Mouse (Mus musculus) midbrain, embryonic 14.5 days (tissue): ENCODE results near the gene Fbxl15. TPM values are rescaled to one million over a fixed set of nuclear protein-coding genes. Genes with fewer than 3 reads are reported as not detected.

ENCODE experiments used
- ATAC-seq: fragments of 200-750 bp; cut with Nextera tagmentation; 2 replicates; pipeline ENCODE4 v1.8.0; 2017; ENCODE audit warnings: moderate number of reproducible peaks, moderate library complexity; ENCODE audit not compliant: low FRiP score, low TSS enrichment
- DNase-seq: peaks from one replicate; pipeline ENCODE4 v3.0.0-alpha.2; 2015
- H3K27ac ChIP-seq: fragments of 300-500 bp; sonication (generic); replicated peaks from 2 replicates; pipeline ENCODE4 v1.5.1; 2014; ENCODE audit warnings: mild to moderate bottlenecking, low read depth, low read length, moderate library complexity
- H3K27me3 ChIP-seq: fragments of 300-500 bp; sonication (generic); 2 replicates; pipeline ENCODE4 v1.6.1; 2014; ENCODE audit warnings: low read length, control low read depth, mixed read lengths; ENCODE audit not compliant: control insufficient read depth, insufficient read depth
- H3K36me3 ChIP-seq: fragments of 300-500 bp; sonication (generic); 2 replicates; pipeline ENCODE4 v1.6.1; 2014; ENCODE audit warnings: low read length, control low read depth; ENCODE audit not compliant: control insufficient read depth, insufficient read depth
- H3K4me1 ChIP-seq: fragments of 300-500 bp; sonication (generic); 2 replicates; pipeline ENCODE4 v1.6.1; 2014; ENCODE audit warnings: mild to moderate bottlenecking, antibody characterized with exemption, low read length, control low read depth; ENCODE audit not compliant: control insufficient read depth, insufficient read depth
- H3K4me2 ChIP-seq: fragments of 300-500 bp; sonication (generic); 2 replicates; pipeline ENCODE4 v1.6.1; 2014; ENCODE audit warnings: mild to moderate bottlenecking, low read length, moderate library complexity
- H3K4me3 ChIP-seq: fragments of 300-500 bp; sonication (generic); replicated peaks from 2 replicates; pipeline ENCODE4 v1.5.1; 2014; ENCODE audit warnings: low read depth, low read length
- H3K9ac ChIP-seq: fragments of 300-500 bp; sonication (generic); replicated peaks from 2 replicates; pipeline ENCODE4 v1.6.1; 2014; ENCODE audit warnings: mild to moderate bottlenecking, low read length, moderate library complexity
- H3K9me3 ChIP-seq: fragments of 300-500 bp; sonication (generic); 2 replicates; pipeline ENCODE4 v1.6.1; 2016; ENCODE audit warnings: low read length, control low read depth, mixed read lengths; ENCODE audit not compliant: control insufficient read depth
- WGBS: fragments of 180-500 bp; shearing (Covaris S2); extraction: QIAGEN DNeasy Blood & Tissue Kit; methylation state at CpG from one replicate; pipeline ENCODE4 v1.1.7; 2014; 5-methylcytosine and 5-hydroxymethylcytosine counted together
- polyA plus RNA-seq: library from polyadenylated mRNA; unstranded; fragments of >200 nt; fragmentation: Nextera tagmentation; extraction: Ambion mirVana; gene quantifications from 2 replicates; pipeline ENCODE4 v1.2.1, GENCODE M21; 2014

Fbxl15 gene
- polyA plus RNA-seq, 1 experiment from 2014 or later = 45.8 TPM

DNA sequence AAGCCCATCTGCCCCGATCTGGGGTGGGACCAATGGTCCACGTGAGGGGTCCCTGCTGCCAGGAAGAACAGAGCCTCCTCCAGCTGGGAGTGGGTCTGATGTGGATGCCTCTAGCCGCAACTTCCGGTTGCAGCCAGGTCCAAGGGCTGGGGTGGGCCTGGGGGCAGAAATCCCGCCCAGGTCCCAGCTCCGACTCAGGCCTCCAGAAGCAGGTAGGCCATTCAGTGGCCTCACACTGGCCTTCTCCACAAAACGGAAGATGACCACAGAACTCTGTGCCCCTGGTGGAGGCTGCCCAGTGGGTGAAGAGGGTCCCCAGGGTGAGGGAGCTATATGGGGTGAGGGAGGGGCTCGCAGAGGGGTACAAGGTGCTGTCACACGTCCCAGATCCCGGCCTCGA is 3.6 kb upstream of the Fbxl15 start:
- H3K27me3 ChIP-seq = 0 out of 2 replicates have a peak, but pooled peaks cover 6% of the 10 kb centered on the region
- H3K4me1 ChIP-seq = peaks cover 50% of the 10 kb centered on the region
- H3K27ac ChIP-seq = no peak overlapping the region
- DNase-seq (no peak), ATAC-seq (no peak)
- no peaks in the 10 kb centered on the region for H3K9me3 ChIP-seq
- 82% methylated on average over 11 of the region's 11 CpGs for WGBS
- peak overlapping the region; percentile 7; the same call in 1 of the 2 replicates for H3K9ac ChIP-seq
- no peak overlapping the region for H3K4me3 ChIP-seq
- H3K36me3 ChIP-seq = peaks cover 5% of the 10 kb centered on the region; the same call in 1 of the 2 replicates
- H3K4me2 ChIP-seq = peak overlapping the region; percentile 99

DNA sequence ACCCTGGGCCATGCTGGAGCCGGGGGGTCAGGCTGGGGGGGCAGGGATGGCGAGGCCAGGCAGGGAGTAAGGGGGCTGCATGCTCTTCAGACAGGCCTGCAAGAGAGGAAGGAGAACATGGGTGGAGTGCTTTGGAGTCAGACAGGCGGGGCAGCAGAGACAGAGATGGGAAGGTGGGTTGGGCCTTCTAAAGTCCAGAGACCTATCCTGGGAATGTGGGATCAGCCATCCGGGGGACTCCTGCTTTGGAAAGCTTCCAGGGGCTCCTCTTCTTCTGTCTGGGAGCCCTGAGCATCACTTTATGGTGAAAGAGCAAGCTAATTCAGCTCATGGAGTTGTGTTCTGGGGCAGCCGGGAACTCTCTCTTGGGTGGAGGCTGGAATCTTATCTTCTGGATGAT is 3.1 kb upstream of the Fbxl15 start:
- DNase-seq = no peak
- WGBS = 77% methylated on average over 5 of the region's 5 CpGs

DNA sequence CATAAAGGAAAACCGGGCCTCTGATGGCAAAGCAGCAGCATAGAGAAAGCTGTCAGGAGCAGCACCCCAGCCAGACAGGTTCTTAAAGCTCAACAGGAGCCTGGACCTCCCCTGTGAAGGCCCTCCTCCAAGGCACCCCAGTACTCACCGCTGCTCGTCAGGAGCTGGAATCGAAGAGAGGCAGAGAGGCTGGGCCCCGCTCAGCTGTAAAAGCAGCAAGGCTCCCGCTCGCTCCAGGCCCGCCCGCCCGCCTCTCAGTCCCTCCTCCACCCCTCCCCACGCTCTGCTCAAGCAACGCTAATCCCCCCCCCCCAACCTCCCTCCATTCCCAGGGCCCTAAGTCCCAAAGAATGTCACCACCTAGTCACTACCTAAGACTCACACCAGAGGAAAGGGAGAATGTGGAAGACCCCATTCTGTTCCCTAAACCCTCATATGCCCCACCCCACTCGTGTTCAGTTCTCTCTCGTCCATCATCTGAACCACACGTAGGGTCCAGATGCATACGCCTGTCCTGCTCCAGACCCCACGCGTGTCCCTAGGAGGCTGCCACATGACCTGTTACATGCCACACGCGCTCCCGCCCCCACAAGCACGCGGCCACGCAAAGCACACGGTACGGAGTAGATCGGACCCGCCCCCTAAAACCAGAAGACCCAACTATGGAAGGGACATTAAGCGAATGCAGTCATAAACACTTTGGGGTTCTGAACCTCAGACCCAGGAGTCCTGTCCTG is 1.8 kb upstream of the Fbxl15 start:
- H3K27ac ChIP-seq = peak overlapping the region; percentile 97
- H3K27me3 ChIP-seq = no peaks in the 10 kb centered on the region
- H3K36me3 ChIP-seq = peaks cover 16% of the 10 kb centered on the region
- peak overlapping the region; percentile 67 for H3K4me3 ChIP-seq
- ATAC-seq (no peak), DNase-seq (peak; percentile 72)
- H3K9me3 ChIP-seq = no peaks in the 10 kb centered on the region
- peak overlapping the region; percentile 99 for H3K4me2 ChIP-seq
- 3% methylated on average over 29 of the region's 29 CpGs for WGBS
- peak overlapping the region; percentile 38 for H3K9ac ChIP-seq
- H3K4me1 ChIP-seq = peaks cover 46% of the 10 kb centered on the region

More for the DNA sequence above, 3.1 kb upstream of the Fbxl15 start:
- Histone ChIP-seq H3K4me3 (peak overlapping the region; percentile 67), H3K4me1 (peaks cover 51% of the 10 kb centered on the region), H3K27me3 (0 out of 2 replicates have a peak, but pooled peaks cover 2% of the 10 kb centered on the region), H3K9me3 (no peaks in the 10 kb centered on the region), H3K4me2 (peak overlapping the region; percentile 99), H3K36me3 (peaks cover 5% of the 10 kb centered on the region; the same call in 1 of the 2 replicates), H3K27ac (no peak overlapping the region), H3K9ac (peak overlapping the region; percentile 7; the same call in 1 of the 2 replicates)
- no peak for ATAC-seq

DNA sequence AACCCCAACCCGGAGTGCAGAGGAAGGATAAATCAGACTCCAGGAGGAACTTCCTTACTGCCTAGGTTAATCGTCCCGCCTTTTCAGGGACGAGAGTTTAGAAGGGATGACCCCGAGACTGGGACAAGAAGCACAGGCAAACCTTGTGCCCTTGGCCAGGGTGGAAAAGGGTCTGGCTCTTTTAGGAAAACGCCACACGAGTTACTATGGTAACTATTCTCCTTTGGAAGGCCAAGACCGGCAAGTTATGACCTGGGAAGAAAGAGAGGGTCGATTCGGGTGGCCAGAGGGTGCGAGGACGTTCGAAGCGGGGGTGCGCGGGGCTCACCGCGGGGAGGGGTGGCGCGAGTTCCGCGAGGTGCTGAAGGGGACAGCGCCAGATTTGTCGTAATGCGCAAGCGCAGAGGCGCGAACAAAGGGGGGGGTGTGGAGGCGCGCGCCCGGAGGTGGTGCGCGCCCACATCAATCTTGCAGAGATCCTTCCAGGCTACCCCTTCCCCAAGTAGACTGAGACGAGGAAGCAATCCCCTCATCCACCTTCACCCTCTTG is 1.2 kb upstream of the Fbxl15 start, which contains the start of gene Psd:
Psd (minus strand) TSS at position 401 of the 550 bp plus-strand sequence.
- H3K4me1 ChIP-seq = peaks cover 40% of the 10 kb centered on the region
- H3K9ac ChIP-seq = peak within 1 kb of the TSS; percentile 61
- H3K36me3 ChIP-seq = peaks cover 23% of the 10 kb centered on the region
- no peak for ATAC-seq
- H3K4me3 ChIP-seq = peak within 1 kb of the TSS; percentile 67
- H3K4me2 ChIP-seq = peak within 1 kb of the TSS; percentile 99
- H3K27ac ChIP-seq = peak within 1 kb of the TSS; percentile 97
- no peaks in the 10 kb centered on the region for H3K9me3 ChIP-seq
- DNase-seq = peak; percentile 90
- WGBS = 1% methylated on average over 35 of the region's 35 CpGs
- H3K27me3 ChIP-seq = no peaks in the 10 kb centered on the region

GRCm38 (mm10) chr19:46327531-46328064 is 386 bp upstream of the Fbxl15 start:
- H3K4me1 ChIP-seq = peaks cover 32% of the 10 kb centered on the region
- no peaks in the 10 kb centered on the region for H3K9me3 ChIP-seq
- no peaks in the 10 kb centered on the region for H3K27me3 ChIP-seq
- peak overlapping the region; percentile 97 for H3K27ac ChIP-seq
- H3K4me2 ChIP-seq = peak overlapping the region; percentile 99
- ATAC-seq (no peak), DNase-seq (no peak)
- H3K36me3 ChIP-seq = peaks cover 31% of the 10 kb centered on the region
- 29% methylated on average over 14 of the region's 14 CpGs for WGBS
- H3K9ac ChIP-seq = peak overlapping the region; percentile 61
- peak overlapping the region; percentile 67 for H3K4me3 ChIP-seq

- Histone ChIP-seq H3K4me3 (peak overlapping the region; percentile 67), H3K27me3 (no peaks in the 10 kb centered on the region), H3K36me3 (peaks cover 28% of the 10 kb centered on the region), H3K4me2 (peak overlapping the region; percentile 99), H3K27ac (peak overlapping the region; percentile 97), H3K9ac (peak overlapping the region; percentile 61), H3K4me1 (peaks cover 25% of the 10 kb centered on the region), H3K9me3 (no peaks in the 10 kb centered on the region)
- 2% methylated on average over 54 of the region's 54 CpGs for WGBS
- ATAC-seq (no peak; the same call in 1 of the 2 replicates), DNase-seq (no peak)
Measured at GRCm38 (mm10) chr19:46329031-46329641, 1.2 kb downstream of the Fbxl15 start.

GRCm38 (mm10) chr19:46329951-46330350 is 2.0 kb downstream of the Fbxl15 start:
- H3K9ac ChIP-seq = no peak overlapping the region
- peak overlapping the region; percentile 99 for H3K4me2 ChIP-seq
- H3K9me3 ChIP-seq = no peaks in the 10 kb centered on the region
- H3K4me3 ChIP-seq = peak overlapping the region; percentile 67; the same call in 1 of the 2 replicates
- H3K27ac ChIP-seq = no peak overlapping the region
- WGBS = 5% methylated on average over 16 of the region's 16 CpGs
- DNase-seq (peak; percentile 86), ATAC-seq (no peak)
- H3K27me3 ChIP-seq = no peaks in the 10 kb centered on the region
- peaks cover 22% of the 10 kb centered on the region for H3K4me1 ChIP-seq
- H3K36me3 ChIP-seq = peaks cover 28% of the 10 kb centered on the region

DNA sequence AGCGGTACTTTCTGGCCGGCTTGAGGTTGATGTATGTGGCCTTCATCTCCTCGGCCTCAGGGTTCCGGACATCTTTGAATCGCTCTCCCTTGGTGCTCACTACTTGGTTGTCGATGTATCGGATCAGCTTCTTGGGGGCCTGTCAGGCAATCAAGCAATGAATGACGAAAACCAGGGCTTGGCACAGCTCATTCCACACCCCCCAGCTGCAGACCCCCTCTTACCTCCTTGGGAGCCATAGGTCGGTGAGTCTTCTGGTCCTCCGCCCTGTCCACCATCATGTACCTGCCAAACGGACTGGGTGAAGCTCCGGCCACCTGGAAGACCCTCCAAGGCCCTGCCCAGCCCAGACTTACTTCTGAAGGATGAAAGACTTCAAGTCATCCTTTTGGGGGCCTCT is 2.7 kb downstream of the Fbxl15 start:
- no peak overlapping the region for H3K27ac ChIP-seq
- H3K9ac ChIP-seq = no peak overlapping the region
- H3K4me2 ChIP-seq = no peak overlapping the region; the same call in 1 of the 2 replicates
- H3K27me3 ChIP-seq = no peaks in the 10 kb centered on the region
- WGBS = 93% methylated on average over 12 of the region's 12 CpGs
- H3K9me3 ChIP-seq = no peaks in the 10 kb centered on the region
- peaks cover 18% of the 10 kb centered on the region for H3K4me1 ChIP-seq
- DNase-seq (no peak), ATAC-seq (no peak)
- no peak overlapping the region for H3K4me3 ChIP-seq
- H3K36me3 ChIP-seq = peaks cover 28% of the 10 kb centered on the region
